Mouse (Mus musculus): ENCODE data around the gene Pan3. TPM values are rescaled to one million over a fixed set of nuclear protein-coding genes. Genes with fewer than 3 reads are reported as not detected.

The Pan3 gene
- total and polyA plus RNA-seq, 3 experiments: 60.6 to 61.5 TPM; not detected in 1

DNA sequence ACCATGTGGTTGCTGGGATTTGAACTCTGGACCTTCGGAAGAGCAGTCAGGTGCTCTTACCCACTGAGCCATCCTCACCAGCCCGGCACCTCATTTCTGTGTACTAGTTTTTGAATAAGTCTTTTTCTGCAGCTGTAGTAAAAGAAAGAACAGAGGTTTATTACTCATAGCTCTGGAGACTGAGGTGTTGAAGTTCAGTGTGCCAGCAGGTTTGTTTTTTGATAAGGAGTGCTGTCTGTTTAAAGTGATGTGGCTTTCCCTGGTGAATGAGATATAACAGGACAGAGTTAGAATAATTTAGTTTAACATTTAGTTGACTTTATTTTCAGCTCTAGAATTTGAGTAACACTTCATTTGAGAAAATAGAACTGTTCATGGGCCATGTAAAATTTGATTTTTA, 14.8 kb downstream of the Pan3 start (continued):
- TF ChIP-seq ZMIZ1 (IDR thresholded peaks at IDR 0.05; ENCODE audit: low read depth, low read length) (no peak), SIN3A (IDR thresholded peaks at IDR 0.05; ENCODE audit: low read length) (peak; percentile 60; the same call in 1 of the 2 replicates), JUND (IDR thresholded peaks at IDR 0.05; ENCODE audit: low read depth, low read length) (no peak), MAX (IDR thresholded peaks at IDR 0.05; ENCODE audit: low read length) (no peak), RCOR1 (IDR thresholded peaks at IDR 0.05; ENCODE audit: low read depth, low read length) (peak; percentile 79), POLR2AphosphoS2 (IDR thresholded peaks at IDR 0.05; ENCODE audit: low read length) (no peak), CHD1 (IDR thresholded peaks at IDR 0.05; ENCODE audit: low read depth, low read length) (no peak), POLR2A (IDR thresholded peaks at IDR 0.05; ENCODE audit: control insufficient read depth in 1 of 2, insufficient read depth in 1 of 2, low read depth in 1 of 2, low read length in 2 of 2, poor library complexity in 1 of 2) (no peak), UBTF (IDR thresholded peaks at IDR 0.05; ENCODE audit: borderline replicate concordance, insufficient read depth, low read depth, low read length) (no peak), ZNF384 (IDR thresholded peaks at IDR 0.05; ENCODE audit: low read depth, low read length) (peak; percentile 66; the same call in 1 of the 2 replicates)

- Histone ChIP-seq H3K4me1 (ENCODE audit: control insufficient read depth in 1 of 2, insufficient read depth in 2 of 2, low read length in 2 of 2) (peaks cover 40 to 57% of the 10 kb centered on the region in 2 experiments), H3K4me3 (ENCODE audit: control insufficient read depth in 1 of 2, insufficient read depth in 1 of 2, low read depth in 2 of 2, low read length in 2 of 2) (no peak overlapping the region; a peak in 1 of 4 replicates), H3K36me3 (ENCODE audit: control insufficient read depth in 1 of 2, insufficient read depth in 2 of 2, low read length in 2 of 2) (peaks cover 29 to 61% of the 10 kb centered on the region in 2 experiments), H3K27me3 (ENCODE audit: control insufficient read depth in 1 of 2, insufficient read depth in 2 of 2, low read length in 2 of 2) (no peaks in the 10 kb centered on the region), H3K79me2 (ENCODE audit: control insufficient read depth, insufficient read depth, low read length, poor library complexity) (peaks cover 68% of the 10 kb centered on the region), H3K27ac (ENCODE audit: control insufficient read depth, low read depth, low read length) (peak overlapping the region; percentile 29), H3K9me3 (replicated peaks; ENCODE audit: insufficient read depth, low read length) (no peaks in the 10 kb centered on the region), H3K9ac (ENCODE audit: control insufficient read depth, low read depth, low read length, poor library complexity, severe bottlenecking) (no peak overlapping the region)
- peak; percentile 45 for DNase-seq (ENCODE audit: low read depth, low spot score)
- no peak for TF ChIP-seq POLR2AphosphoS2 (IDR thresholded peaks at IDR 0.05; ENCODE audit: low read length)
- 0 out of 2 replicates have a peak, but pooled peaks have one; percentile 26 for TF ChIP-seq GATA1 (IDR thresholded peaks at IDR 0.05; ENCODE audit: low read depth, low read length)
These were observed 15.3 kb downstream of the Pan3 start for GRCm38 (mm10) chr5:147445252-147445651.

GRCm38 (mm10) chr5:147448526-147448925, 18.6 kb downstream of the Pan3 start:
- peaks cover 47% of the 10 kb centered on the region for H3K79me2 ChIP-seq (ENCODE audit: control insufficient read depth, insufficient read depth, low read length, poor library complexity)
- peaks cover 32 to 53% of the 10 kb centered on the region in 2 experiments for H3K36me3 ChIP-seq (ENCODE audit: control insufficient read depth in 1 of 2, insufficient read depth in 2 of 2, low read length in 2 of 2)
- no peak for DNase-seq (ENCODE audit: low read depth, low spot score)

More at GRCm38 (mm10) chr5:147448526-147448925, 18.6 kb downstream of the Pan3 start:
- H3K4me1 ChIP-seq (ENCODE audit: control insufficient read depth in 1 of 2, insufficient read depth in 2 of 2, low read length in 2 of 2): peaks cover 13 to 32% of the 10 kb centered on the region in 2 experiments
- H3K9me3 ChIP-seq (replicated peaks; ENCODE audit: insufficient read depth, low read length): no peaks in the 10 kb centered on the region
- TF ChIP-seq POLR2AphosphoS5 (IDR thresholded peaks at IDR 0.05; ENCODE audit: borderline replicate concordance, low read depth, low read length) (no peak), CHD1 (IDR thresholded peaks at IDR 0.05; ENCODE audit: low read depth, low read length) (no peak), ZKSCAN1 (IDR thresholded peaks at IDR 0.05; ENCODE audit: low read depth, low read length) (no peak), MAFK (IDR thresholded peaks at IDR 0.05; ENCODE audit: borderline replicate concordance, low read depth, low read length) (no peak), TCF12 (IDR thresholded peaks at IDR 0.05; ENCODE audit: low read depth, low read length) (no peak), MAX (IDR thresholded peaks at IDR 0.05; ENCODE audit: low read length) (no peak), MEF2A (IDR thresholded peaks at IDR 0.05; ENCODE audit: extremely low read depth, insufficient replicate concordance, low read depth, low read length, poor library complexity, severe bottlenecking) (no peak), MXI1 (IDR thresholded peaks at IDR 0.05; ENCODE audit: low read depth, low read length) (no peak), KAT2A (conservative IDR thresholded peaks at IDR 0.05; ENCODE audit: low read depth, low read length) (no peak), MAZ (IDR thresholded peaks at IDR 0.05; ENCODE audit: low read depth, low read length) (no peak), MYB (IDR thresholded peaks at IDR 0.05; ENCODE audit: low read depth, low read length) (no peak), ZNF384 (IDR thresholded peaks at IDR 0.05; ENCODE audit: low read depth, low read length) (no peak), E2F4 (IDR thresholded peaks at IDR 0.05; ENCODE audit: borderline replicate concordance, low read depth, low read length) (no peak), JUND (IDR thresholded peaks at IDR 0.05; ENCODE audit: low read depth, low read length) (no peak), GATA1 (IDR thresholded peaks at IDR 0.05; ENCODE audit: low read depth, low read length) (no peak), RCOR1 (IDR thresholded peaks at IDR 0.05; ENCODE audit: low read depth, low read length) (no peak), SIN3A (IDR thresholded peaks at IDR 0.05; ENCODE audit: low read length) (no peak), BHLHE40 (IDR thresholded peaks at IDR 0.05; ENCODE audit: borderline replicate concordance, low read depth, low read length) (no peak), ZMIZ1 (IDR thresholded peaks at IDR 0.05; ENCODE audit: low read depth, low read length) (no peak), ETS1 (IDR thresholded peaks at IDR 0.05; ENCODE audit: low read depth, low read length) (no peak)
- H3K9ac ChIP-seq (ENCODE audit: control insufficient read depth, low read depth, low read length, poor library complexity, severe bottlenecking): no peak overlapping the region
- H3K27me3 ChIP-seq (ENCODE audit: control insufficient read depth in 1 of 2, insufficient read depth in 2 of 2, low read length in 2 of 2): no peaks in the 10 kb centered on the region
- H3K4me3 ChIP-seq (ENCODE audit: control insufficient read depth in 1 of 2, insufficient read depth in 1 of 2, low read depth in 2 of 2, low read length in 2 of 2): no peak overlapping the region
- no peak overlapping the region for H3K27ac ChIP-seq (ENCODE audit: control insufficient read depth, low read depth, low read length)
